Mouse (Mus musculus) lung, adult 2 months (tissue): ENCODE measurements around the gene Zbtb1.

Experiments
- CTCF ChIP-seq: fragments of 200-500 bp; IDR thresholded peaks from 2 replicates; pipeline ENCODE4 v1.5.1; 2011; ENCODE audit warnings: mild to moderate bottlenecking, low read length, control low read depth; ENCODE audit not compliant: insufficient read depth
- POLR2A ChIP-seq: fragments of 200-500 bp; IDR thresholded peaks from 2 replicates; pipeline ENCODE4 v1.6.1; 2011; ENCODE audit warnings: low read depth, mild to moderate bottlenecking, control low read depth, low read length, borderline replicate concordance; ENCODE audit errors: extremely low read depth

- TF ChIP-seq CTCF: no peak
- TF ChIP-seq POLR2A: no peak
Observed at GRCm38 (mm10) chr12:76361405-76362302, 8.4 kb upstream of the Zbtb1 start.
